Mouse (Mus musculus) intestine, embryonic 16.5 days (tissue): ENCODE data around the gene Dcaf12l2. TPM values are rescaled to one million over a fixed set of nuclear protein-coding genes. Genes with fewer than 3 reads are reported as not detected.

Experiments used
- ATAC-seq: fragments of 200-750 bp; cut with Nextera tagmentation; 2 replicates; pipeline ENCODE4 v1.8.0; 2017; ENCODE audit warnings: moderate TSS enrichment, moderate library complexity
- H3K27ac ChIP-seq: fragments of 300-500 bp; sonication (generic); 2 replicates; pipeline ENCODE4 v1.5.1; 2014; ENCODE audit warnings: mild to moderate bottlenecking, low read length
- H3K27me3 ChIP-seq: fragments of 300-500 bp; sonication (generic); replicated peaks from 2 replicates; pipeline ENCODE4 v1.6.1; 2014; ENCODE audit warnings: low read length, control low read depth, mixed read lengths; ENCODE audit not compliant: control insufficient read depth, insufficient read depth
- H3K36me3 ChIP-seq: fragments of 300-500 bp; sonication (generic); 2 replicates; pipeline ENCODE4 v1.6.1; 2014; ENCODE audit warnings: low read length, control low read depth; ENCODE audit not compliant: control insufficient read depth, insufficient read depth
- H3K4me1 ChIP-seq: fragments of 300-500 bp; sonication (generic); 2 replicates; pipeline ENCODE4 v1.6.1; 2014; ENCODE audit warnings: low read length, control low read depth, mixed read lengths; ENCODE audit not compliant: control insufficient read depth, insufficient read depth
- H3K4me2 ChIP-seq: fragments of 300-500 bp; sonication (generic); 2 replicates; pipeline ENCODE4 v1.6.1; 2014; ENCODE audit warnings: low read depth, low read length, control low read depth
- H3K4me3 ChIP-seq: fragments of 300-500 bp; sonication (generic); 2 replicates; pipeline ENCODE4 v1.5.1; 2014; ENCODE audit warnings: mild to moderate bottlenecking, low read length
- H3K9ac ChIP-seq: fragments of 300-500 bp; sonication (generic); 2 replicates; pipeline ENCODE4 v1.6.1; 2014; ENCODE audit warnings: low read depth, low read length
- H3K9me3 ChIP-seq: fragments of 300-500 bp; sonication (generic); 2 replicates; pipeline ENCODE4 v1.6.1; 2016; ENCODE audit warnings: low read length, control low read depth; ENCODE audit not compliant: control insufficient read depth
- WGBS: fragments of 180-500 bp; shearing (Covaris S2); extraction: QIAGEN DNeasy Blood & Tissue Kit; methylation state at CpG from one replicate; pipeline ENCODE4 v1.1.7; 2014; 5-methylcytosine and 5-hydroxymethylcytosine counted together
- polyA plus RNA-seq: library from polyadenylated mRNA; unstranded; fragments of >200 nt; fragmentation: Nextera tagmentation; extraction: Ambion mirVana; gene quantifications from 2 replicates; pipeline ENCODE4 v1.2.1, GENCODE M21; 2015

Gene Dcaf12l2
- 0.70 and 1.2 TPM in 2 replicates for polyA plus RNA-seq

DNA sequence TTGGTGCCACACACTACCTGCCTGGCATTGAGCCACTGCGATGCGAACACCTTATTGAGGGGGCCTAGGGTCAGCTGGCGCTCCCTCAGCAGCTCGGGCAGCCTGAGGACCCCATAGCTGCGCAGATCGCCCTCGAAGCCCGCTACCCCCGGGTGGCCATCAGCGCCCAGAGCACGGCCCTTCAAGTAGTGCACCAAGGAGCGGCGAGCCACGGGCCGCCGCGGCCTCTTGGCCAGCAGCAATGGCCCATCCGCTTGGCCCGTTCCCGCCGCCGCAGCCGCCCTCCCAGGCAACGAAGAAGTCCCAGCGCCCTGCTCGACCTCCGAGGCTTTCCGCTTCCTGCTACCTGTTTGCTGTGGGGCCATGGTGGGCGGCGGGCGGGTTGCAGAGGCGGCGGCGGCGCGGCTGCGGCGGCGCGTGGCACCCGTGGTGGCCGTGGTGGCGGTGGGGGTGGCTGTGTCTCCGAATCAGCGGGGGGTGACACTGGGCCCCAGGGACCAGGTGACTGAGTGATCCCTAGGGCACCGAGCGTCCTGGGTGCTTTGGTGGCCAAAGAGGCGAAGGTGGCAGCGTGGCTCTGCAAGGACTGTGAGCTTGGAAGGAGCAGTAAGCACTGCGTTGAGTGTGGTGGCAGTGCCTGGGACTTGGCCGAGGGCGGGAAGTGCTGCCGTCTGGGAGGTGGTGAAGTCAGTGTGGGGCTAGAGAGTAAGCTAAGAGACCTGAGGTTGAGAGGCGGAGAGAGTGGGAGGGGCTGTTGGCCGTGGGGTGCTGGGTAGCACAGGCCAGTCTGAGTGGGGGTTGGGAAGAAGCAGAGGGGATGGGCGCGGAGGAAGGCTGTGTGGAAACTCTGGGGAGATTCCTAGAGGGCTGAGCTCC, at the start of gene Dcaf12l2:
Dcaf12l2 (minus strand) TSS at position 697 of the 876 bp plus-strand sequence.
- peak; percentile 93 for ATAC-seq
- Histone ChIP-seq H3K27me3 (no peaks in the 10 kb centered on the region), H3K9me3 (no peaks in the 10 kb centered on the region), H3K4me2 (peak within 1 kb of the TSS; percentile 65), H3K4me3 (peak within 1 kb of the TSS; percentile 53), H3K4me1 (no peaks in the 10 kb centered on the region), H3K9ac (peak within 1 kb of the TSS; percentile 60), H3K36me3 (no peaks in the 10 kb centered on the region), H3K27ac (no peak within 1 kb of the TSS)
- WGBS: 14% methylated on average over 49 of the region's 57 CpGs

DNA sequence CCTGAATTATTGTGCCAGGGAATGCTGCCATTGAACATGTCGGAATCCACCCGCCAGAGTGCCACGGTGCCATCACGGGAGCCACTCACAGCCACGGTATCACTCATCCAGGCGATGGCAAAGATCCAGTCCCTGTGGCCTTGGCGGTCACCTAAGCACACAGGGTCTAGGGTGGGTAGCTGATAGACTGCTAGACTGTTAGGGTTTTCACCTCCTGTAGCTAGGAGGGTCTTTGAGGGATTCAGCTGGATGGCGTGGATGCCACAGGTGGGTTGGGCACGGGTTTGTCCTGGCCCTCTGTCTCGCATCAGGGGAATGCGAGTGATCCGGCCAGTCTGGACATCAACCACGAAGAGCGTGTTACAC, 879 bp downstream of the Dcaf12l2 start:
- Histone ChIP-seq H3K9ac (0 out of 2 replicates have a peak overlapping the region, but pooled peaks have one; percentile 60), H3K27ac (no peak overlapping the region), H3K27me3 (no peaks in the 10 kb centered on the region), H3K4me1 (no peaks in the 10 kb centered on the region), H3K4me3 (peak overlapping the region; percentile 53), H3K36me3 (no peaks in the 10 kb centered on the region), H3K9me3 (no peaks in the 10 kb centered on the region), H3K4me2 (peak overlapping the region; percentile 65)
- WGBS: 78% methylated on average over 14 of the region's 14 CpGs
- ATAC-seq: no peak
